Mouse (Mus musculus) urinary bladder, postnatal 10 days (tissue): Measurements from ENCODE around the gene Gm20662.

Experiments
- DNase-seq: peaks from one replicate; pipeline ENCODE4 v3.0.0; 2022; ENCODE audit warnings: low spot score

Gm20662 gene

GRCm38 (mm10) chr9:107975399-107976386 lies 20.5 kb upstream of the Gm20662 start, which contains the start of gene Uba7:
Gene Uba7, plus strand, starts transcription at chr9:107975505.
- DNase-seq = no peak

DNA sequence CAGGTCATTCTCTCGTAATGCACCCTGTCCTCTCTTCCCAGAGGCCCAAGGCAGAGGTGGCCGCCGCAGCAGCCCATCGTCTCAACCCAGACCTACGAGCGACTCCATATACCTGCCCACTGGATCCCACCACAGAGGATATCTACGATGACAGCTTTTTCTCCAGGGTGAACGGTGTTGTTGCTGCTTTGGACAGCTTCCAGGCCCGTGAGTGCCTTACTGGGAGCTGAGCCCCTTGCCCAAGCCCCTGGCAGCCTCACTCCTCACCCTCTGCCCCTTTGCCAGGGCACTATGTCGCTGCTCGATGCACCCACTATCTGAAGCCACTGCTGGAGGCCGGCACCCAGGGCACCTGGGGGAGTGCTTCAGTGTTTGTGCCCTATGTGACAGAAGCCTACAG lies 17.3 kb upstream of the Gm20662 start:
- DNase-seq = no peak

DNA sequence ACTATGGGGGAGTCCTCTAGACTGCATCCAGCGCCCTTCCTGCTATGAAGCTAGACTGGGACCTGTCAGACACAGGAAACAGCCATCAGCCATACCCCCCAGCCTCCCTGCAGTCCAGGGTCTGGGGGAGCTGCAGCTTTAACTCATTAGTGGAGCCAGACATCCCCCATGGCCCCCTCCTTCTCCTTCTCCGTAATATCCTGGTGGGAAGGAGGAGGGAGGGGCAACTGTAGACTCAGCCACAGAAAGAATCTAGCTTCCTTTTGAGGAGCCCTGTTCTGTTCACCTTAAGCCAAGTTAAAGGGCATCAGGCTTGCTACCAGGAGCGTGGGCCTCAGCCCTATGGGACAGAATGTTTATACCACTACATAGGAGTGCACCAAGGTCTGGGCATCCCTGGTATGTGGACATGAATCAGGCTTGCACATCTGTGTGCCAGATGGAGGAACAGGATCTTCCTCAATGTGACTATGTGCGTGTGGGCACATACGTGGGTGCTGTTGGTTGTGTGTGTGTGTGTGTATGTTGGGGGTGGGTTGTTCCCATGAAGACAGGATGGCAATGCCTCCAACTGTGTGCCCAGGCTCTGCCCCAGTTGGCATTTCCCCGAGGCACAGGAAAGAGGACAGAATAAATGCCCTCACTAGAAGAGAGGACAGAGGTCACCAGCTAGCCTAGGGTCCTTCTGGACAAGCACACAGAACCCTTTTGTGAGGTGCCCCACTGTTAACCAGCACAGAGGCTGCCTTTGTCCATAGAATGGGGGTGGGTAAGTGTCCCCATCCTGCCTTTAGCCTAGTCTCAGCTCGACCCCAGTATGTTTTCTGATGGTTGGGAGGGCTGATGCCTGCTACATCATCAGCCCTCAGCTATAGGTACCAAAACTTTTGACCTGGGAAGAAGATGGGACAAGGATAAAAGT lies 14.2 kb upstream of the Gm20662 start:
- no peak for DNase-seq

DNA sequence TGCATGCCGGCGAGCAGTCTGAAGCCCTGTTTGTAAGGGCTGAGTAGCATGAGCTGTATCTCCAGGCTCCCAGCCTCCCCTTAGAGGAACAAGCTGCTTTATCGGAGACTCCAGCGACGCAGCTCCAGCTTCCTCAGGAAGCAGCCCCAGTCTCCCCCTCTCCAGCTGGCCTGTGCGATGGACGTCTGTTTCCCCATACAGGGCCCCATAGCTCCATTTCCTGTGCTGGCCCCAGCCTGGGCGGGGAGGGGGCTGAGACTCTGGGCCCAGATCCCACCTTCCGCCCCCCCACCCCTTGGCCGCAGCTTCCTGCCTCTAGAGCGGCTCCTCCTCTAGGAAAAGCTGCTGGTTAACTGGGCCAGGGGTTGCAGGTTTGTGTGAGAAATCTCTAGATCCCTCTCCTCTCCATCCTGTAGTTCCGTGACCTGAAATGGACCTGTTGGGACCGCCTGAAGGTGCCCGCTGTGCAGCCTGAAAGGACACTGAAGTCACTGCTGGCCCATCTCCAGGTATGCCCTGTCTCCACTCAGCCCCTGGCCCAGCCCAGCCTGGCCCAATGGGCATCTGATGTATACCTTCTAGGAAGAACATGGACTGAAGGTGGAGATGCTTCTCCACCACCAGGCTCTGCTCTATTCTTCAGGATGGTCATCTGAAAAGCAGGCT lies 13.3 kb upstream of the Gm20662 start, which contains the start of gene Gm20661:
Gene Gm20661 (plus strand): TSS at position 378 of the 666 bp plus-strand sequence.
- no peak for DNase-seq

DNA sequence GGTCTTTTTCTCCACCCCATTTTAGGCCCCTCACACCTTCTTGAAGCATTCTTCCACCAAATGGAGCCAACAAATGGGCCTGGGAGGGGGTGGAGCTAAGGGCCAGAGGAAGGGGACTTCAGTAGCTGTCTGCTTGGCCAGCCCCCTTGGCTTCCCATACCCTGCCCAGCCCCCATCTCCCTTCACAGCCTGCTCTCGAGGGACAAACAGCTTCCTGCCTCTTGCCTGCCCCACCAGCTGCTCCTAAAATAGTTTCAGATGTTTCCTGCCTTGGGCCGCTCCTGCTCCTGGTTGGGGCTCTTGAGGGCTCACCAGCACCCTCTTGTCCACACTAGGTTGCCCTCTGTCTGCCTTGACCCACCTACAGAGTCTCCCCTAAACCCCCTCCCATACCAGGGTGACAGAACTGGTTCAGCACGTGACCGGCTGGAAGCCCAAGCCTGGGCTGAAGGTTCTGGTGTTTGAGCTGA lies 12.7 kb upstream of the Gm20662 start:
- DNase-seq = no peak

DNA sequence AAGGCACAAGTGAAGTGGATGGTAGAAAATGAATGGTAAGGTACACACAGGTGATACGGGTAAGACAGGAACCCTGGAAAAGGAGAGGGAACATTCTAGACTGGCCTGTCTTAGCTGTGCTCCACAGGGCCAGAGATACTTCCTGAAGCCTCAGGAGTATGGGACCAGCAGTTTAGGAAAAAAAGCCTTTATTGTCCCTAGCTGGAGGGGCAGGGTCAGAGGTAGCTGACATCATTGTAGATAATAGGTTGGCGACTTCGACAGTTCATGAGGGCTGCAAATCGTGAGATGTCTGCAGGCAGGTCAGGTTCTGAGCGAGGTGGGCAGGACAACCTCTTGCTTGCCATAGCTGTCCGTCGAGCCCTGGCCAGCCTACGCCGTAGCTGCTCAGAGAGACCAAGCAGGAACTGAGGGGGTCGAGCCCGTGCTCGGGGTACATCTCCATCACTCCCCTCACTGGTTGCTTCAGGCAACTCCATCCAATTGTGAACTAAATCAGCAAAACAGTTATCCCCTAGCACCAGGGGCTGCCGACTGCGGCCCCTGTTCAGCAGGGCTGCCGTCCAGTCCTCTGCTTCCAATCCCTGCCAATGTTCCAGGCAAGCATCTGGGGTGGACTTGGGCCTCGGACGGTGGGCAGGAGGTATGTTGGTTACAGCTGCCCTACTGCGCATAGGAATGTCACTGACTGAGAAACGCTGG lies 11.9 kb upstream of the Gm20662 start:
- DNase-seq = no peak

GRCm38 (mm10) chr9:107984754-107985055 lies 11.4 kb upstream of the Gm20662 start:
- DNase-seq = no peak

GRCm38 (mm10) chr9:107985131-107986119 lies 10.7 kb upstream of the Gm20662 start, which contains the start of gene Inka1:
Gene Inka1, minus strand, starts transcription at chr9:107985879.
- peak; percentile 42 for DNase-seq

GRCm38 (mm10) chr9:107986376-107986775 lies 9.8 kb upstream of the Gm20662 start:
- no peak for DNase-seq

- no peak for DNase-seq
Observed at GRCm38 (mm10) chr9:107987950-107988349, 8.2 kb upstream of the Gm20662 start.

DNA sequence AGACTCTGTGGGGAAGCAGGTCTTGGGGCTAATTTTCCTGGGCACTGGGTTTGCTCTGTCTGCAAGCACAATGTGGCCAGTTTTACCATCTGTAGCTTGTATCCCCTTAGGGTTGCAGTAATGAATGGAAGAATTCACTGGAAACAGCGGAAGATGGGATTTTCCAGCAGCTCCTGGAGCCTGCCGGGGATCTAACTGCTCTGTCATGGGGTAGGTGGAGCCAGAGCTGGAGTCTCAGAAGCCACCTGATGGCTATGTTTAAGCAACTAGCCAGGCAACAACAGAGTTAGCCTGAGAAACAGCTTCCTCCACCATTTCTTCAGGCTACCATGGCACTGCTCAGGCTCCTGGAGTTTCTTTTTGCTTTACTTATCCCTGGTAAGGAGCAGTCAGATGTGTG lies 4.0 kb upstream of the Gm20662 start, which contains the start of gene Cdhr4:
Gene Cdhr4 (plus strand): TSS at position 301 of the 400 bp plus-strand sequence.
- no peak for DNase-seq

DNA sequence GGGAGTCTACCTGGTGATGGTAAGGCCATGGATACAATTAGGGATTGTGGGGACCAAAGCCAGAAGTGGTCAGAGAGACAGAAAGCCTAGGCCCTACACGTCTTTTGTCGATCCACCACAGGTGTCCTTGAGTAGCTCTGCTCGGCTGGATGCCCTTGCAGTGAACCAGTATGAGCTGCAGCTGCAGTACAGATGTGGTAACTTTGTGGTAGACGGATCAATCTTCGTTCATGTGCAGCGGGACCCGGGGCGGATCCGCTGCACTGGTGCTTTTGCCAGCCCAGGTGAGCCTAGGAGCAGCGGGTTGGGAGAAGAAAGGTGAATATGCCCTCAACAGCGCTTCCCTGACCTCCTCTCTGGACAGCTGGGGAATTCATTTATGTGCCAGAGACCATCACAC lies 3.1 kb upstream of the Gm20662 start:
- DNase-seq = no peak

- DNase-seq = no peak
Observed at GRCm38 (mm10) chr9:107994464-107994863, 1.7 kb upstream of the Gm20662 start.

DNA sequence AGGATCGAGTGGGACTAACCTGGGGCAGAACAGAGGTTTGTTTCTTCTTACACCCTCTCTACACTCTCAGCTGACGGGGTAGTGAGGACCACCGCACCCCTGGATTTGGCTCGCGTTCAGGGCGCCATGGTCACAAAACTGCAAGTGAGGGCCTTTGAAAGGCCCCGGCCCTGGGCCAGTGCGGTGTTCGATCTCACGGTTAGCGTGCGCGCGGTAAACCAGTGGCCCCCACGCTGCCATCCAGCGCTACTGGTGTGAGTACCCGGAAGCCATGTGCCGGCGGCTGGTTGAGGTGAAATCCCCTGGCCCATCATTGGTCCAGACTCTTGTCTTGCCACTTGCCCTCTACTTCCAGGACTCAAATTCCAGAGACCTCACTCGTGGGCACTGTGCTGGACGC lies 636 bp upstream of the Gm20662 start:
- no peak for DNase-seq

GRCm38 (mm10) chr9:108001922-108002770 lies 6.0 kb downstream of the Gm20662 start, which contains the start of gene Ip6k1:
Gene Ip6k1, plus strand, starts transcription at chr9:108002501.
- DNase-seq = peak; percentile 100

DNA sequence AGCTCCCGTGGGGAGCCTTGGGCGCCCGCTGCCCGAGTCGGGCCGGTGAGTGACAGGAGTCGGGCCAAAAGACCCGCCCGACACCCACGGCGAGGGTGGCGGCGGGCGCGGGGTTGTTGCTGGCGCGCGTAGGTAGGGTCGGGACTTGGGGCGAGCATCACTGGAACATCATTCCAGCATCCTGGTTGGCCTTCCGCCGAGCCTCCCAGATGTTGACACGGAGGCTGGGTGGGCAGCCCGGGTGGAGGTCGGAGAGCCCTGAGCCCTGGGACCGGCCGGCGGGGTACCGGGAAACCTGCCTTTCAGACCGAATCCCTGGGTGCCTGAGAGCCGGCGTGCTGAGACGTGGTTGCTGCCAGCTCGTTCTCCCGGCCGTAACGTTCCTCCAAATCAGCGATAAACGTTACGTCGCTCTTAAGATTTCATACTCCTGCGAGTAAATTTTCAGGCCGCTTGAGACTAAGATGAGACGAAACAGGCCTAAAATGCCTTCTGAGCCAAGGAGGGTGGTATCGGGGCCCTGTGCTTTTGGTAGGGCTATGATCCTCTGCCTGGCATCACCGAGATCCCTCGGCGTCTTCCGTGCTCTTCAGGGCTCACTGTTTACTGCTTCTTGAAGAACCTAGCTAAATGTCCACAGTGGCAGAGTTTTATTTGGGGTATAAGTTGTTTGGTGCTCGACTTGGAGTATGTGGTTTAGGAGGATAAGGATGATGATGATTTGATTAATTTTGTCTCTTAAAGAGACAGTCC lies 6.8 kb downstream of the Gm20662 start:
- no peak for DNase-seq

GRCm38 (mm10) chr9:108003531-108003890 lies 7.4 kb downstream of the Gm20662 start:
- no peak for DNase-seq

DNA sequence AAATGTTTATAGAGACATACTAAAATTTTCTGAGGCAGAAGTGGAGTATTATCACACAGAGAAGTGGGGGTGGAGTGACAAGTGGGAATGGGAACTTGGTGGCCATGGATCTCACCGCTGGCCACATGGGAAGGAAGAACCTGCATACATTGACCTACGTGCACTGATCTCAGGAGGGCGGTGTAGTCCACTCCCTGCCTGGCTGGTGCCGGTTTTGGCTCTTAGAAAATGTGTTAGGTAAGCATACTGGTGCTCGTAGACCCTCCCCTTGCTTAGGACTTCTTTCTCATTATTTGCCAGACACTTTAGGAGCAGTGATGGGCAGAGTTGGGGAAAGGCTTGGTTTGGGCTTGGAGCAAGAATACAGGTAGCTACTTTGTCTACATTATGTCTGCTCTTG lies 11.9 kb downstream of the Gm20662 start:
- DNase-seq = no peak
